Mouse (Mus musculus) forebrain, postnatal 0 days (tissue): Measurements from ENCODE around the gene Lcmt2. TPM values are rescaled to one million over a fixed set of nuclear protein-coding genes. Genes with fewer than 3 reads are reported as not detected.

Experiments used
- ATAC-seq: fragments of 200-750 bp; cut with Nextera tagmentation; 2 replicates; pipeline ENCODE4 v1.8.0; 2017; ENCODE audit warnings: mild to moderate bottlenecking, moderate library complexity
- DNase-seq: peaks from one replicate; pipeline ENCODE4 v3.0.0-alpha.2; 2015
- H3K27ac ChIP-seq: fragments of 300-500 bp; sonication (generic); 2 replicates; pipeline ENCODE4 v1.5.1; 2014; ENCODE audit warnings: low read depth, mild to moderate bottlenecking, antibody characterized with exemption, low read length, moderate library complexity, mixed read lengths
- H3K27me3 ChIP-seq: fragments of 300-500 bp; sonication (generic); 2 replicates; pipeline ENCODE4 v1.6.1; 2014; ENCODE audit warnings: mild to moderate bottlenecking, low read length, mixed read lengths; ENCODE audit not compliant: insufficient read depth
- H3K36me3 ChIP-seq: fragments of 300-500 bp; sonication (generic); 2 replicates; pipeline ENCODE4 v1.6.1; 2014; ENCODE audit warnings: mild to moderate bottlenecking, moderate library complexity; ENCODE audit not compliant: insufficient read depth
- H3K4me1 ChIP-seq: fragments of 300-500 bp; sonication (generic); 2 replicates; pipeline ENCODE4 v1.6.1; 2014; ENCODE audit warnings: antibody characterized with exemption; ENCODE audit not compliant: insufficient read depth
- H3K4me2 ChIP-seq: fragments of 300-500 bp; sonication (generic); 2 replicates; pipeline ENCODE4 v1.6.1; 2014; ENCODE audit warnings: low read depth, mild to moderate bottlenecking, moderate library complexity
- H3K4me3 ChIP-seq: fragments of 300-500 bp; sonication (generic); 2 replicates; pipeline ENCODE4 v1.5.1; 2014; ENCODE audit warnings: low read depth, low read length, mixed read lengths
- H3K9ac ChIP-seq: fragments of 300-500 bp; sonication (generic); 2 replicates; pipeline ENCODE4 v1.6.1; 2014; ENCODE audit warnings: mild to moderate bottlenecking
- H3K9me3 ChIP-seq: fragments of 300-500 bp; sonication (generic); 2 replicates; pipeline ENCODE4 v1.6.1; 2016; ENCODE audit warnings: low read length
- CTCF ChIP-seq: sonication (generic); IDR thresholded peaks from 2 replicates; pipeline ENCODE4 v1.5.1; 2016; ENCODE audit warnings: antibody characterized with exemption, control low read depth, low read depth
- WGBS: fragments of 180-500 bp; shearing (Covaris S2); extraction: QIAGEN DNeasy Blood & Tissue Kit; methylation state at CpG from one replicate; pipeline ENCODE4 v1.1.7; 2014; 5-methylcytosine and 5-hydroxymethylcytosine counted together
- polyA plus RNA-seq: library from polyadenylated mRNA; unstranded; fragments of >200 nt; fragmentation: Nextera tagmentation; extraction: Ambion mirVana; gene quantifications from 2 replicates; pipeline ENCODE4 v1.2.1, GENCODE M21; 2015
- total RNA-seq: library from RNA; depleted of rRNA; stranded (reverse); fragments of >200 nt; gene quantifications from 2 replicates; pipeline ENCODE4 v1.2.3, GENCODE M21; 2014

The Lcmt2 gene
- total and polyA plus RNA-seq, 2 experiments from 2014 or later: 12.0 to 16.3 TPM

- Histone ChIP-seq H3K9ac (peak within 1 kb of the TSS; percentile 71), H3K4me1 (peaks cover 13% of the 10 kb centered on the region), H3K27me3 (no peaks in the 10 kb centered on the region), H3K4me3 (peak within 1 kb of the TSS; percentile 89), H3K4me2 (peak within 1 kb of the TSS; percentile 71), H3K36me3 (peaks cover 19% of the 10 kb centered on the region), H3K9me3 (no peaks in the 10 kb centered on the region), H3K27ac (peak within 1 kb of the TSS; percentile 76)
- DNase-seq (no peak), ATAC-seq (peak; percentile 54)
- no peak for TF ChIP-seq CTCF
- under 1% methylated on average over 36 of the region's 38 CpGs for WGBS
These were observed 30.1 kb upstream of the Lcmt2 start, which contains the start of gene Tubgcp4 for GRCm38 (mm10) chr2:121170481-121170971. Gene Tubgcp4, plus strand, starts transcription at chr2:121170654.

GRCm38 (mm10) chr2:121169902-121170301, 29.4 kb upstream of the Lcmt2 start:
- peak overlapping the region; percentile 89 for H3K4me3 ChIP-seq
- no peaks in the 10 kb centered on the region for H3K9me3 ChIP-seq
- H3K27me3 ChIP-seq: no peaks in the 10 kb centered on the region
- peak overlapping the region; percentile 71 for H3K4me2 ChIP-seq
- no peak for TF ChIP-seq CTCF
- H3K9ac ChIP-seq: peak overlapping the region; percentile 71
- peaks cover 13% of the 10 kb centered on the region for H3K4me1 ChIP-seq
- DNase-seq (no peak), ATAC-seq (no peak)
- H3K27ac ChIP-seq: no peak overlapping the region
- H3K36me3 ChIP-seq: peaks cover 15% of the 10 kb centered on the region
- 3% methylated on average over 9 of the region's 9 CpGs for WGBS

GRCm38 (mm10) chr2:121169173-121169572, 28.7 kb upstream of the Lcmt2 start:
- no peak for ATAC-seq

GRCm38 (mm10) chr2:121153100-121153499, 12.6 kb upstream of the Lcmt2 start:
- 90% methylated on average over 3 of the region's 3 CpGs for WGBS
- Histone ChIP-seq H3K27me3 (no peaks in the 10 kb centered on the region), H3K9me3 (no peaks in the 10 kb centered on the region), H3K4me3 (no peak overlapping the region), H3K4me1 (no peaks in the 10 kb centered on the region), H3K4me2 (no peak overlapping the region), H3K9ac (no peak overlapping the region), H3K36me3 (peaks cover 32% of the 10 kb centered on the region), H3K27ac (no peak overlapping the region)
- DNase-seq (no peak), ATAC-seq (no peak)
- TF ChIP-seq CTCF: no peak; the same call in 1 of the 2 replicates

More at GRCm38 (mm10) chr2:121169173-121169572, 28.7 kb upstream of the Lcmt2 start:
- peak overlapping the region; percentile 89; the same call in 1 of the 2 replicates for H3K4me3 ChIP-seq
- H3K9ac ChIP-seq: 0 out of 2 replicates have a peak overlapping the region, but pooled peaks have one; percentile 25
- no peak for TF ChIP-seq CTCF
- no peak for DNase-seq
- H3K27me3 ChIP-seq: no peaks in the 10 kb centered on the region
- peaks cover 14% of the 10 kb centered on the region; the same call in 1 of the 2 replicates for H3K36me3 ChIP-seq
- peaks cover 13% of the 10 kb centered on the region for H3K4me1 ChIP-seq
- peak overlapping the region; percentile 71 for H3K4me2 ChIP-seq
- no peaks in the 10 kb centered on the region for H3K9me3 ChIP-seq
- no peak overlapping the region for H3K27ac ChIP-seq
- 62% methylated on average over 4 of the region's 4 CpGs for WGBS

GRCm38 (mm10) chr2:121149679-121150078, 9.2 kb upstream of the Lcmt2 start:
- TF ChIP-seq CTCF: no peak
- H3K4me2 ChIP-seq: no peak overlapping the region
- 88% methylated on average over 5 of the region's 5 CpGs for WGBS
- no peak overlapping the region for H3K9ac ChIP-seq
- H3K9me3 ChIP-seq: no peaks in the 10 kb centered on the region
- no peak overlapping the region for H3K4me3 ChIP-seq
- H3K27ac ChIP-seq: no peak overlapping the region
- peaks cover 33% of the 10 kb centered on the region for H3K36me3 ChIP-seq
- H3K4me1 ChIP-seq: no peaks in the 10 kb centered on the region
- H3K27me3 ChIP-seq: no peaks in the 10 kb centered on the region
- ATAC-seq: no peak
- DNase-seq: no peak

GRCm38 (mm10) chr2:121142415-121142814, 2.0 kb upstream of the Lcmt2 start:
- no peaks in the 10 kb centered on the region for H3K9me3 ChIP-seq
- no peaks in the 10 kb centered on the region for H3K27me3 ChIP-seq
- H3K9ac ChIP-seq: no peak overlapping the region
- ATAC-seq (no peak), DNase-seq (no peak)
- WGBS: 56% methylated on average over 2 of the region's 2 CpGs
- no peak overlapping the region for H3K4me3 ChIP-seq
- peaks cover 21% of the 10 kb centered on the region; the same call in 1 of the 2 replicates for H3K36me3 ChIP-seq
- H3K4me1 ChIP-seq: peaks cover 25% of the 10 kb centered on the region
- no peak overlapping the region for H3K27ac ChIP-seq
- no peak for TF ChIP-seq CTCF
- no peak overlapping the region for H3K4me2 ChIP-seq

- H3K4me3 ChIP-seq: peak overlapping the region; percentile 68
- H3K4me1 ChIP-seq: peaks cover 25% of the 10 kb centered on the region
- TF ChIP-seq CTCF: no peak
- no peak for ATAC-seq
- peaks cover 14% of the 10 kb centered on the region; the same call in 1 of the 2 replicates for H3K36me3 ChIP-seq
- peak overlapping the region; percentile 98 for H3K27ac ChIP-seq
- H3K4me2 ChIP-seq: peak overlapping the region; percentile 61
- no peaks in the 10 kb centered on the region for H3K9me3 ChIP-seq
- peak overlapping the region; percentile 81 for H3K9ac ChIP-seq
- no peaks in the 10 kb centered on the region for H3K27me3 ChIP-seq
- WGBS: 59% methylated on average over 16 of the region's 16 CpGs
- DNase-seq: no peak
These were observed 973 bp upstream of the Lcmt2 start for GRCm38 (mm10) chr2:121141216-121142035.
